Mouse (Mus musculus) E14TG2a.4 (cell line): ENCODE measurements at regions not wholly inside any gene's neighbourhood (a gene's known extent, or its start where the extent isn't known, plus 50 kb on each side); places are given as distances from the start of the nearest gene placed in this dataset.

Source experiments
- H3K27me3 ChIP-seq: 2 replicates; pipeline ENCODE4 v1.6.1; 2014; ENCODE audit warnings: low read length, control low read depth; ENCODE audit not compliant: insufficient read depth
- H3K36me3 ChIP-seq: 2 replicates; pipeline ENCODE4 v1.6.1; 2014; ENCODE audit warnings: low read length, control low read depth; ENCODE audit not compliant: insufficient read depth
- H3K4me1 ChIP-seq: replicated peaks from 2 replicates; pipeline ENCODE4 v1.6.1; 2014; ENCODE audit warnings: low read depth, low read length, control low read depth
- H3K4me3 ChIP-seq: replicated peaks from 2 replicates; pipeline ENCODE4 v1.5.1; 2014; ENCODE audit warnings: mild to moderate bottlenecking, low read length
- H3K9me3 ChIP-seq: 2 replicates; pipeline ENCODE4 v1.6.1; 2014; ENCODE audit warnings: low read length, control low read depth
- CTCF ChIP-seq: conservative IDR thresholded peaks from 2 replicates; pipeline ENCODE4 v1.5.1; 2014; ENCODE audit warnings: low read length
- NANOG ChIP-seq: IDR thresholded peaks from 2 replicates; pipeline ENCODE4 v1.6.1; 2014; ENCODE audit warnings: borderline replicate concordance, low read length, mixed read lengths
- POU5F1 ChIP-seq: IDR thresholded peaks from 2 replicates; pipeline ENCODE4 v1.6.1; 2014; ENCODE audit warnings: low read length, borderline replicate concordance

DNA sequence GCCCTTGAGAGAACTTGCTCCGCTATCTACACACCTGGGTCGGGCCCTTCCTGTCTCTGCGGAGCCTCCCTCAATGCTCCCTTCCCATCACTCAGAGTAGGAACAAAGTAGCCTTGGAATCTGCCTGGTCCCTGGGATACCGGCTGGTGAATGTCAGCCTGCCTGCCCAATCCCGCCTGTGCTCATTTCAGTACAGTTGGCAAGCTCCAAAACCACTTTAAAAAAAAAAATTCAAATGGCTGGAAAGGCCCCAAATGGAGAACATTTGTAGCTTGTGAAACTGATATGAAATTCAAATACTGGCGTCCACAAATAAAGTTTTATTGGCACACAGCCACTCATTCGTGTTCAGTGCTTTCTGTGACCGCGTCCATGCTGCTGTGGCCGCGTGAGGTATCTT lies 50.3 kb upstream of the 4930470P17Rik start:
- no peak for TF ChIP-seq CTCF
- no peak for TF ChIP-seq POU5F1
- no peak for TF ChIP-seq NANOG
- Histone ChIP-seq H3K36me3 (no peaks in the 10 kb centered on the region), H3K4me3 (no peak overlapping the region), H3K9me3 (no peaks in the 10 kb centered on the region), H3K27me3 (no peaks in the 10 kb centered on the region), H3K4me1 (peaks cover 28% of the 10 kb centered on the region)
